Mouse (Mus musculus): ENCODE measurements around the gene Flt3l.
"Not testable (repeated sequence)": the region's sequence is repeated elsewhere in the genome, so short reads cannot be mapped to it uniquely, and the experiment has no call there.

Gene Flt3l

DNA sequence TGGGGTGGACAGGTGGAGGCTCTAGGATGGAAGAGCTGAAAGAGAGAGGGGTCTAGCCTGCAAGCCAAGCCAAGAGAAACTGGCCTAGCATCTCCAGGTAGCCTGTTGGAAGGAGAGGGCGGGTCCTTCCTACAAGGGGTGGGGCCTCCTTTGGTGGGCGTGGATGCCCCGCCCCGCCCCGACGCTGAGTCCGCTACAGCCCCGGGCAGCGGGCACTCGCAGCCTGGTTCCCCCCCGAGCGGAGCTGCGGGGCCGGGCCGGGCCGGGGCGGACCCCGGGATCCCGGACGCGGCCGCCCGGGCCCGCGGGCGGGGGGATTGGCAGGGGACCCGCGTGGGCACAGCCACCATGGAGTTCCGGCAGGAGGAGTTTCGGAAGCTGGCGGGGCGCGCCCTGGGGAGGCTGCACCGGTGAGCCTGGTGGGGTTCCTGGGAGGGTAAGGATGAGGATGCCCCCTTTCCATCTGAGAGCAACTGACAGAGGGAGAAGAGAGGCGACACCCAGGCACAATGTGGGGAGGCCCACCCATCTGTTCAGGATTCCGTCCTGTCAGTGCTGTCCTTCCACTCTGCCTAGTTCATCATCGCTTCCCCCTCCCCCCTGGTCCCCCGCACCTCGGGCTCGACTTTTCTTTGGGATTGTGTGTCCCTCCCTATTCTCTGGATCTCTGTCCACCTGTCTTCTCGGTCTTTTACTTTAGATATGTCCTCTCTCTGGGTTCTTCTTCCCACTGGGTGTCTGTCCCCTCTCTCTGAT, 27.7 kb upstream of the Flt3l start, which contains the start of gene Slc17a7:
Slc17a7 (plus strand) TSS at position 215 of the 756 bp plus-strand sequence.
- DNase-seq (ENCODE audit: low read depth, low spot score), result no peak

DNA sequence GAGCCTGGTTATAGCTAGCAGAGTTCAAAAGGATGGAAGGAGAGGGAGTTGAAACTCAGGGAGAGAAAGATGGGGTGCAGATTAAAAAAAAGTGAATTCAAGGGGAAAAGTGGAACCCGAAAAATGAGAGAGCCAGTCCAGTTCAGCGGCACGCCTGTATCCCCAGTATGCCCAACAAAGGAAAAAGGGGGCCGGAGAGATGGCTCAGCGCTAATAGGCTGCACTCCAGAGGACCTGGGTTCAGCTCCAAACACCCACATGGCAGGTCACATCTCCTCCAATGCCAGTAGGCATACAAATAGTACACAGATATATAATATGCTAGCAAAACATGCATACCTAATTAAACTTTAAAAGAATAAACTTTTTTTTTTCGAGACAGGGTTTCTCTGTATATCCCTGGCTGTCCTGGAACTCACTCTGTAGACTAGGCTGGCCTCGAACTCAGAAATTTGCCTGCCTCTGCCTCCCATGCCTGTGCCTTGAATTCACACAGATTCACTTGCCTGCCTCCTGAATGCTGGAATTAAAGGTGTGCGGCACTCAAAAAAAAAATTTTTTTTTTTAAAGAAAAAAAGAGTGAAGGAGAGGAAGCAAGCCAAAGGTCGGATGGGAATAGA, 26.9 kb upstream of the Flt3l start:
- no peak for DNase-seq (ENCODE audit: low read depth, low spot score)

DNA sequence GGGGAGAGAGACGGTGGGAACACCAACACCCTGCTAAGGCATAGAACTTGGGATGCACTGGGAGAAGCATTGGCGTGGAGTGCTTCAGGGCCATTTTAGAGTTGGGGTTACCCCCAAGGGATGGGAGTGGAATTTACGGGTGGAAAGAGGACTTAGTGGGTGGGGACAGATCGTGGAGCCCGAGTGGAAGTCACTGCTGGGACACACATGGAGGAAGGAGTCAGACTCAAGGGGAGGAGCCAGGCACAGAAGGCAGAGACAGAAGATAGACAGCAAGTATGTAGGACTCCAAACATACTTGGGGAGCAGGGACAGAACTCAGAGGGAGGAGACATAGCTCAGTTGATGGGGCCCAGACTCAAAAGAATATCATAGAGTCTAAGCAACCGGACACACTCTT, 26.3 kb upstream of the Flt3l start:
- no peak for DNase-seq (ENCODE audit: low read depth, low spot score)

DNA sequence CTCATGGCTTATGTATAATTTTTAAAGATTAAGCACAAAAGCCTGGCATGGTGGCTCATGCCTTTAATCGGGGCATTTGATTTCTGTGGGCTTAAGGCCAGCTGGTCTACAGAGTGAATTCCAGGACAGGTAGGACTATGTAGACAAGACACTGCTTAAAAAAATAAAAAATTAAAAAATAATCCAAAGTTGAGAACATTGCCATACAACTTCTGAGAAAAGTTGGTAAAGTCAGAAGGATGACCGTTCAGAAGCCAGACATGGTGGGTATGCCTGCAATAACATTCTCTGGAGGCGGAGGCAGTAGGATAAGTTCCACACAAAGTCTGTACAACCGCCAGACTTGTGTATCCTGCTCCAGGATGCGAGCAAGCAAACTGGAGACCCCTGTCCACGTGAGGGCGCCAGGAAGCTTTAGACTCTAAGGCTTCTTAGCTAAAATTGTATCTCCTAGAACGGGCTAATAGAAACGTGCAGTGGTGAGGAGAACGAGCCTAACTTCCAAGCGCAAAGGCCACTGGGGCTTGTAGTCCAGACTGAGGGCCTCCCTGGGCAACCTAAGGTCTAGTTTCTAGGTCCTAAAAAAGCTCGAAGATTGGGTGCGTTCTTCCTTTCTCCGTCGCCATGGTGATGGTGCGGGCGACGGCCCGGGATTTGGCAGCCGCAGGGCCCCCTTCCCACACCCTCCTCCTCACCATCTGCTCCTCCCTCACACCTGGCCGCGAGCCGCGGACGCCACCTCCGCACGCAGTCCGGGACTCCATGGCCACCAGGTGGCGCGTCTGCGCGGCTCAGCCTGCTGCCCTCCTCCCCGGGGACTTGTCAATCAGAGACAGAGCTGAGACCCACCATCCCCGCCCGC, 25.6 kb upstream of the Flt3l start:
- DNase-seq (ENCODE audit: low read depth, low spot score), result peak; percentile 97

DNA sequence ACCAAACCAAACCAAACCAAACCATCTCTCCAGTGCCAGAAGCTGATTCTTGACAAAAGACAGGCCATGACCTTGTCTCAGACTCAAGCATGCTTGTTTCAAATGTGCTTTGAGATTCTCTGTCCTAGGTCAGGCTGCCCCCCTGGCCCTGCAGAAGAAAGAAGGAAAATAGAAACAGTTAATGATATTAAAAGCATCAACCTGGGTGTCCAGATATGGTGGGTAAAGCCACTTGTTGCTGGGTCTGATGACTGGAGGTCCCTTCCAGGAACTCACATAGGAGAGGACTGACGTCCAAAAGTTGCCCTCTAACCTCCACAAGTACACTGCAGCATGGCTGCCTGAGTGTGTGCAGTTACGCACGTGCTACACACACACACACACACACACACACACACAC, 24.6 kb upstream of the Flt3l start:
- DNase-seq (ENCODE audit: low read depth, low spot score), result no peak

DNA sequence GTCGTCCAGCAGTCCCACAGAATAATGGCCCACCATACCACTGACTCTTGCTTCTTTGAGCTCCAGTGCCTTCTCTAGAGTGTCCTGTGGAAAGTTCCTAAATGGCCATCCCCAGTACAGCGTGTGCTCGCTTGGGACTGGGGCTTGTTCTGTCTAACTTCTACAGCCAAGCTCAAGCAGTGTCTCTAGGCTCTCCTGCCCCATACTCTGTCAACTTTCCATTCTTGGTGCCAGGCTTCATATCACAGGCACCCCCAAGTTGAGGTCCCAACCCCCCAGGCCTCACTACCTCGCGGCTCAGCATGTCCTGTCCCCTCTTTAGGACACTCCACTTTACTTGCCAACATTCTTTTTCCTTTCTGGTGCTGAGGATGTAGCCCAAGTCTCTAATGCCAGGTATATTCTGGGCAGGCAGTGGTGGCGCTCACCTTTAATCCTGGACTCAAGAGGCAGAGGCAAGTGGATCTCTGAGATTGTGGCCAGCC, 24.1 kb upstream of the Flt3l start:
- DNase-seq (ENCODE audit: low read depth, low spot score), result no peak

DNA sequence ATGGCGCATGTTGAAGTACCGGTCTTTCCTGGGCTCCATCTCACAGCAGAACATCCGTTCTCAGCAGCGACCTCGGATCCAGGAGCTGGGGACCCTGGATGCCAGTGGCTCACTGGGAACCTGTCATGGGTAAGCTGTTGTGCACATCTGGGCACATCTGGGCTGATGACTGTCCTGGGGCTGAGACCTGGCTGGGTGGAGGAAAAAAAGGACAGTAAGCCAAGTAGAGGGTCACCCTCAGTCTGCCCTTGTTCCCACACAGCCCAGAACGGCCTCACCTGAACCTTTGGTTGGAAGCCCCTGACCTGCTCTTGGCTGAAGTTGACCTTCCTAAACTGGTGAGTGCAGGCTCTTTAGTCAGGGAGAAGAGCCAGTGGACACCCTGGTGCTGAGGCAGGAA, 22.8 kb upstream of the Flt3l start:
- no peak for DNase-seq (ENCODE audit: low read depth, low spot score)

DNA sequence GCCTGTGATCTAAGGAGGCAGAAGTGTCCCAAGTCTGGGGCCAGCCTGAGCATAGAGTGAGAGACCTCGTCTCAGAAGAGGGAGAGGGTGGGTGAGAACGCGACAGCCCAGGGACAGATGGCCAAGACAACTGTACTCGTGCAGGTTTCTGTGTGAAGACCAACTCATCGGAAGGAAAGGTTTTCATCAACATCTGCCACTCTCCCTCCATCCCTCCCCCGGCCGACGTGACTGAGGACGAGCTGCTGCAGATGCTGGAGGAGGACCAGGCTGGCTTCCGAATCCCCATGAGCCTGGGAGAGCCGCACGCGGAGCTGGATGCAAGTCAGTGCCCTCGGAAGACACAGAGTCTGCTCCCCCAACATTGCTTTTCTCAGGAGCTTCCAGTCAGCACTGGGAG, 21.2 kb upstream of the Flt3l start:
- DNase-seq (ENCODE audit: low read depth, low spot score), result no peak

DNA sequence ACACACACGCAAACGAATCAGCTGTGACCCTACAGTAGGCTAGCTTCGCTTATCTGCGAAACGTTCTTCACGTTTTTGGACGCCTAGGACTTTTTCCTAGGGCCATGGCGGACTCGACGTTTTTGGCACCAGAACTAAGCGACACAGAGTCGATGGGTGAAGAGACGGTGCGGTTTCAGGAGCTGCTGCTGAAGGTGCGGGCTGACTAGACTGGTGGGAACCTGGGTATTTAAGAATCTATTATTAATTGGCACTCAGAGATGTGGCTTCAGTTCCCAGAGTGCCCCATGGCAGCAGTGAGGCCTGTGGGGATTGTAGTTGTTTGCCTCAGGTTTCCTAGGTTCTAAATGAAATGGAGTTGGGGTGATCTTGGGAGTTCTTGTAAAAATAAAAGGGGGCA, 20.0 kb upstream of the Flt3l start:
- DNase-seq (ENCODE audit: low read depth, low spot score), result no peak

DNA sequence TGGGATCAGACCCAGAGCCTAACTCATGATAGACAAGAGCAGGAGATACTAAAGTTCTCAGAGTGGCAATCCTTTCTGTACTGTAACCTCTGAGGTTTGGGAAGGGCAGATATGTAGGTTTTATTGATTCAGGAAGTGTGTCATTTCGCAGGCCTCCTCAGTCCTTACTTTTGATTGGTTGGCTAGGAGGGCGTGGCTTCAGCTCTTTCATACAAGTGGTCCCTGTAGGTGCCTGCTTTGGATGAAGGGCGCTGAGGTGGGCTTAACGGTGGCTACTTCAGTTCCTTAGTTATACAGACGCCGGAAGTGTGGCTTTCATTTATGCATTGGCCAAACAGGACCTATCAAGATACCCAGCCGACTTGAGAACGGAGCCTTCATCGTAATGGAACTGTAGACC, 19.4 kb upstream of the Flt3l start:
- DNase-seq (ENCODE audit: low read depth, low spot score), result peak; percentile 83

DNA sequence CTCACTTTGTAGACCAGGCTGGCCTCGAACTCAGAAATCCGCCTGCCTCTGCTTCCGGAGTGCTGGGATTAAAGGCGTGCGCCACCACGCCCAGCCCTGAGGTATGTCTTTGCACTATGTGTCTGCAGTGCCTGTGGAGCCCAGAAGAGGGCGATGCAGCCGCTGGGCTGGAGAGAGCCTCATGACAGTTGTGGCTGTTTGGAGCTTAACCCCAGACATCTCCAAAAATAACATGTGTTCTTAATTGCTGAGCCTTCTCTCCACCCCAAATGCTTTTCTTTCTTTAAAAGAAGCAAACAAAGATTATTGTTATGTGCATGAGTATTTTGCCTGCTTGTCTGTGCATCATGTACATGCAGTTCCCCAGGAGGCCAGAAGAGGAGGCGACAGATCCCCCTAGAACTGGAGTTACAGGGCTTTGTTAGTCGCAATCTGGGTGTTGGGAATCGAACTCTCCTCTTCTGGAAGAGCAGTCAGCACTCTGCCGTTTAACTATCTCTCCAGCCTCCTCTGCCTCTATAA, 18.8 kb upstream of the Flt3l start:
- DNase-seq (ENCODE audit: low read depth, low spot score), result peak; percentile 86

DNA sequence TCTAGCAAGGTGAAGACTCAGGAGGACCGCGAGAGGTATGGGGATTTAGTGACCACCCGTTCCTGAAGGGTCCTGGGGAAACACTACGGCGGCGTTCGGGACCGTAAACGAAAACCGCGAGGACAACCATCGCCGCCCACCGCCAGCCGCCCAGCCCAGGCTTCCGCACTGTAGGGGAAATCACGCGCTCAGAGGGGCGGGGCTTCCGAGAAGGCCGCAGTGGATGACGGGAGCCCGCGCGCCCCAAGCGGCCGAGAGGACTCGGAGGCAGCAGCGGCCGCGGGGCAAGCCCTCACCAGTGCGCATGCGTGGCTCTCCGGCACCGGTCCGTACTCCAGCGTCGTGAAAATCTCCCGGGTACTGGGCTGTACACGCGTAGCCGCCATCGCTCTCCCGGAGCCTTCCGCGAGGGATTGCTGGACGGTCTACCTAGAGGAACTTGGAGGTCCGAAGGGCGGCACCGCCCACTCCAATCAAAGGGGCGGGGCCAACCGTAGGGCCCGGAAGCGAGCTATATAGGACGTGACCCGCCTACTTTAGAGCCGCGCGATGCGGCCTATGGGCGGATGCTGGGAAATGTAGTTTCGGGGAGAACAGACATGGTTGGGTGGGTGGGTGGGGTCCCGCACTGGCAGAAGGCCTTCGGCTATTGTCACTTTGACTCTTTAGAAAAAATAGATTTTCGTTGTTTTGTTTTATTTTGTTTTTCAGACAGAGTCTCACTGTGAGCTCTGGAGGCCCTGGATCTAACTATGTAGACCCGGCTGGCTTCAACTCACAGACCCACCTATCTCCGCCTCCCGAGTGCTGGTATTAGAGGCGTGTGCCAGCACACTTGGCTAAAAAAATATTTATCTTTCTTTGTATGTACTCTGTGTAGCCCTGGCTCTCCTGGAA, 18.1 kb upstream of the Flt3l start, which contains the start of the genes Pih1d1 and Aldh16a1:
Pih1d1 (plus strand) TSS at position 208 of the 897 bp plus-strand sequence.
Aldh16a1 (minus strand) TSS at position 489 of the 897 bp plus-strand sequence.
- DNase-seq (ENCODE audit: low read depth, low spot score), result peak; percentile 94

DNA sequence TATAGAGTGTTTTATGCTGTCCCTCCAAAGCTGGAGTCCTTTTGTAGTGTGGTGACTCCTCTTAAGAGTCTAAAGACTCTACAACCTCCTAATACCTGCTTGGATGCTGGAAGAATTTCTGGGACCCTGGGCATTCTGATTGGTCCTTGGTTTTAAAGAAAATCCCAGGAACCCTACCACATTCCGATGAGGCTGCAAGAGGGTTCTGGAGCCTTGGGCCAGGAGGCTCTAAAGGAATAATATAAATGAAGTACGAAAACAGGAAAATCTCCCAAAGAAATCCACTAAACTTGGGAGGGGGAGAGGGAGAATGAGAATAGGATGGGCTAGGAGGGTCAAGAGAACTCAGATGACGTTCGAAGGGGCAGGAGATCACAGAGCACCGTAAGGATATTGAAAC, 17.4 kb upstream of the Flt3l start:
- no peak for DNase-seq (ENCODE audit: low read depth, low spot score)

DNA sequence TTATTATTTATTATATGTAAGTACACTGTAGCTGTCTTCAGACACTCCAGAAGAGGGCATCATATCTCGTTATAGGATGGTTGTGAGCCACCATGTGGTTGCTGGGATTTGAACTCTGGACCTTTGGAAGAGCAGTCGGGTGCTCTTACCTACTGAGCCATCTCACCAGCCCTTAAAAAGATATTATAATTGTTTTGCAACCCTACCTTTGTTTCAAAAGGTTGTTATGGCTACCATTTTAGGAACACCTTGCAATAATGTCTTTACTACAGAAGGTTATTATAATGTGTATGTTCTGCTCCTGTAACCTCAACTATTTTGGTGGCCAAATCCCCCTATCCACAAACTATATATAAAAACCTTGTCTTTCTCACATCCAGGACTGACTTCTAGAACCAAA, 16.8 kb upstream of the Flt3l start:
- not testable (repeated sequence) for DNase-seq (ENCODE audit: low read depth, low spot score)

DNA sequence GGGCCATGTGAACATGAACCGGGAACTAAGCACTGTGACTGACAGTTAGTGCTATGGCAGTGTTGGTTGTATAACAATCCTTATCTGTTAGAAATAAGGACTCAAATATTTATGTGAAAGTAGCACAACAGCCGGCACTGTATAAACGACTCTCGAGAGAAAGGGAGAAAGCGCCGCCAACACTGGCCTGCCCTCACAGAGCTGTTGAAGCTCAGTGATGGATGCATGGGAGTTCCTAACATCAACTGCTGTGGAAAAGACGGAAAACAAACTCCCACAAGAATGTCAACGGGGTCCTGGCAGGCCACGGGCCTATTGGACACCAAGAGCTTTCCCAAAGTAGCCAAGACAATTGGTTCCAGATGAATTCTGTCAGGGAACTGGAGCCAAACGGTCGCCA, 15.1 kb upstream of the Flt3l start:
- DNase-seq (ENCODE audit: low read depth, low spot score), result no peak

DNA sequence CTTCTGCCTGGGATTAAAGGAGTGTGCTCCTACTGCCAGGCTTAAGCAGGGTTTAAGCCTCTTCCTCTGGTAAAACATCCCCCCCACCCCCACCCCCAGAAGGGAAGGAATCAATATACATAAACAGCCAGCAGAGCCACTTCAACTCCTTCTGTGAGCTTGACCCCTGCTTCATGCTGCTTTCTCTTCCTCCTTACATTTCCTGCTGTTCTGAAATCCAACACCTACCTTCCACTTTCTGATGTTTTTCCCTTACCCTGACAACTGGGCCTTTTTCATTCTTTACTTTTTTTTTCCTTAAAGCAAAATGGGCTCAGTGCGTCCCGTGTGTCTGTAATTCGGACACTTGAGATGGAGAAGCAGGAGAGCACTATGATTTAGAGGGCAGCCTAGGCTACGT, 14.1 kb upstream of the Flt3l start:
- DNase-seq (ENCODE audit: low read depth, low spot score), result no peak

DNA sequence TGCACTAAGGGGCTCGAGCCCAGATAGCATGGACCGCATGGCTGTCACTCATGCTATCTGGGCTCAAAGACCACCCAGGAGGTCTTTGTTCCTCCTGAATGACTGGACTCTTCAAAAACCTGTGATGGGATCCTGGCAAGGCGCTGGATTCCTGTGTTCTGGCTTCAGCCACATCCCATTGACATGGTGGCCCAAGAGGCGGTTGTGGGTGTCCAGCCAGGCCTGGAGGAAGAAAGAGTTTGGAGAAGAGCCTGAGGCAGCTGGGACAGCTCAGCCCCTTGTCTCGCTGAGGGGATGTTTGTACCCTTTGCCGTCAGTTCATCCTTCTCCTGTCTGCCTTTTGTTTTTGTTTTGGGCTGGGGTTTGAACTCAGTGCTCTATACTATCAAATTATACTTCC, 13.3 kb upstream of the Flt3l start:
- DNase-seq (ENCODE audit: low read depth, low spot score), result no peak

DNA sequence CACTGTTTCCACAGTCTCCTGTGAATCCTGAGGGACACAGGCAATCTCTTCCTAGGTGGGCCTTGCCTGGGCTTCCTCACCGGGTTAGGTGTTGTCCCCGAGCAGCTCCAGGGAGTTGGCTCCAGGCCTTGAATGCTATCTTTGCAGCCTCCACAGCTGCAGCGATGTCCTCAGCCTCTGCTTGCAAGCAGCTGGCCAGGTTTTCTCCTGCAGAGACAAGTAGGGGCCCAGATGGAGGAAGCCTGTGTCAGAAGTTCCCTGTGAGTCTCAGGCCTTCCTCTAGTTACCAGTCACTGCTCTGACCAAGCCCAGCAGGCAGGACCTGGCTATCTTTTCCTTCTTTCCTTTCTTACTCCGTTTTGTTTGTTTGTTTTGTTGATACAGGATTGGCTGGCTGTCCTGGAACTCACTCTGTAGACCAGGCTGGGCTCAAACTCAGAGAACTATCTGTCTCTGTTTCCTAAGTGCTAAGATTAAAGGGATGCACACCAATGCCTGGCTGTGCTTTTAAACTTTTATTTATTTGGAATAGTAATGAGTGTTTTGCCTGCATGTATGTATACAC, 12.4 kb upstream of the Flt3l start:
- DNase-seq (ENCODE audit: low read depth, low spot score), result no peak

DNA sequence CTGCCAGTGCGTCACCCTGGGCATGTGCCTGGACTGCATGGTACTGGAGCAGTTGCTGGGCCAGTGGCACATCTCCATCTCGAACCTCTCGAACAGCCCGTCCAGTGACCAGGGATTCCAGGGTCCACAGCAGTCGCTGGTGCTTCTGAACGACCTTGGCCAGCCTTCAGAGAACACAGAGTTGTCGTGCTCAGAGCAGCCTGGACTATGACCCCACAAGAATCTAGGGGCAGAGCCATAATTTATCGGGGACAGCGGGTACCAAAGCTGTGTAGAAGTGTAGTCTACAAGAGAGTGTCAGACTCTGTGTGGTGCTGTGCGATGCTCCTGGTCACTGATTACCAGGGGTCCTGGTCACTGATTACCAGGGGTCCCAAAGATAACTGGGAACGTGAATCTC, 11.7 kb upstream of the Flt3l start:
- no peak for DNase-seq (ENCODE audit: low read depth, low spot score)

DNA sequence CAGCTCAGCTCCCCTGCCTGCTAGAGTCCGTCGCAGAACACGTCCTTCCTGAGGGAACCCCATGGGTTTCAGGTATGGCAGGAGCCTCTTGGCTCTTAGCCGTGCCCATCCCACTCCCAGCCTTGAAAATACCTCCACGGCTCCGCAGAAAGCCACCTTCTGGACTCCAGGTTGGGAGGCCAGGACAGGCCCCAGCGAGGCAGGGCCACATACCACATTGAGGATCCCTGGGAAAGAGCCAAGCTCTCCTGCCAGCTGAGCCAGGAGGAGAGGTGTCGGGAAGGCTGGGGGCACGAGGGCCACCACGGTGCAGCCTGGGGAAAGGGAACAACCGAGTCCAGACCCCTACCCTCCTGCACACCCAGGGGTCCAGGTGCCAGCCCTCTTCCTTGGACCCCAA, 11.0 kb upstream of the Flt3l start:
- no peak for DNase-seq (ENCODE audit: low read depth, low spot score)

DNA sequence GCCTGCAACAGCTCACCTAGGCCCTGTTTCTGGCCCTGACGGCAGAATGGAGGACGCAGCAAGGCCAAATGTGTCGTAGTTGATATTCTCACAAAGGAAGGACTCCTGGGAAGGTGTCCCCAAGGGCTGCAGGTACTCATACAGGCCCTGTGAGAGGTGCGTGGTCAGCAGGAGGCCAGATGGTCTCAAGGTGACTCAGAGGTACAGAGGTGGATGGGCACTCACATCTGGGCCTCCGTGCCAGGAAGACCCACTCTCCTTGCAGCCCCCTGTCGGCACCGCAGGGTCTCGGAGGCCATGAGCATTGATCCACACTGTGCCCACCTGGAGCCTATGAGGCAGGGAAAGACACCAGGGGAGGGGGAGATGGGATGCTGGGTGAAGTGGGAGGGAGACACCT, 9.2 kb upstream of the Flt3l start:
- no peak for DNase-seq (ENCODE audit: low read depth, low spot score)

Measured in ES-CJ7 (cell line).